Mouse (Mus musculus) left cerebral cortex, postnatal 10 days (tissue): Measurements from ENCODE around the gene Ern2. TPM values are rescaled to one million over a fixed set of nuclear protein-coding genes. Genes with fewer than 3 reads are reported as not detected.

Experiments
- DNase-seq, 2 experiments: peaks; one replicate each; pipeline ENCODE4 v3.0.0; 2021 to 2022; ENCODE audit warnings: low spot score in 2 of 2, mixed read lengths in 1 of 2; ENCODE audit errors: extremely low spot score in 1 of 2
- intact Hi-C: fragments of 180-260 bp; cut with DNase I; formaldehyde crosslinking; loops from one replicate; pipeline ENCODE4 v1.15.1; 2025
- total RNA-seq, 2 experiments: library from RNA; stranded (reverse); gene quantifications; 2 replicates each; pipeline ENCODE4 v1.2.3; 2021

The Ern2 gene
- total RNA-seq = 1 to 10 TPM in 1 of 2 experiments, under 1 TPM in 1; 0.92 to 1.1 TPM

GRCm38 (mm10) chr7:122186043-122186442 lies at the start of gene Ern2:
Ern2 (minus strand) TSS chr7:122186207.
- DNase-seq = no peak
- intact Hi-C loops = no loop called here

- no peak for DNase-seq
- intact Hi-C loops = no loop called here
These were observed 44.9 kb upstream of the Ern2 start for GRCm38 (mm10) chr7:122230866-122231265.

DNA sequence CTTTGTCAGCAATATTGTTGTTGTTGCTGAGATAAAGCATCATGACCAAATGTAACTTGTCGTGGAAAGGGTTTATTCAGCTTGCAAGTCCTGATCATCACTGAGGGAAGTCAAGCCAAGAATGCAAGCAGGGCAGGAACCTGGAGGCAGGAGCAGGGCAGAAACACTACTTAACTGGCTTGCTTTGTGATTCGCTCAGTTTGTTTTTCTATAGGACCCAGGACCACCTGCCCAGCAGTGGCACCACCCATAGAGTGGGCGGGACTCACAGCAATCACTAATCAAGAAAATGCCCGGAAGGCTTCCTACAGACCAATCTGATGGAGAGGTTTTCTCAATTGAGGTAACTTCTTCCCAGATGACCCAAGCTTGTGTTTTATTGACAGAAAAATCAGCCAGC lies 43.9 kb upstream of the Ern2 start:
- intact Hi-C loops = no loop called here
- DNase-seq = no peak

- DNase-seq = no peak
- intact Hi-C loops = no loop called here
These were observed 43.3 kb upstream of the Ern2 start for GRCm38 (mm10) chr7:122229306-122229705.

- intact Hi-C loops = no loop called here
- no peak for DNase-seq
These were observed 40.7 kb upstream of the Ern2 start for GRCm38 (mm10) chr7:122226744-122227143.

GRCm38 (mm10) chr7:122226020-122226742 lies 40.2 kb upstream of the Ern2 start:
- no peak for DNase-seq
- intact Hi-C loops = no loop called here

- peak in 1 of 2 experiments; percentile 62 for DNase-seq
These were observed 33.4 kb upstream of the Ern2 start, which contains the start of gene Chp2 for GRCm38 (mm10) chr7:122219315-122219801. Chp2 (plus strand) TSS chr7:122219496.

DNA sequence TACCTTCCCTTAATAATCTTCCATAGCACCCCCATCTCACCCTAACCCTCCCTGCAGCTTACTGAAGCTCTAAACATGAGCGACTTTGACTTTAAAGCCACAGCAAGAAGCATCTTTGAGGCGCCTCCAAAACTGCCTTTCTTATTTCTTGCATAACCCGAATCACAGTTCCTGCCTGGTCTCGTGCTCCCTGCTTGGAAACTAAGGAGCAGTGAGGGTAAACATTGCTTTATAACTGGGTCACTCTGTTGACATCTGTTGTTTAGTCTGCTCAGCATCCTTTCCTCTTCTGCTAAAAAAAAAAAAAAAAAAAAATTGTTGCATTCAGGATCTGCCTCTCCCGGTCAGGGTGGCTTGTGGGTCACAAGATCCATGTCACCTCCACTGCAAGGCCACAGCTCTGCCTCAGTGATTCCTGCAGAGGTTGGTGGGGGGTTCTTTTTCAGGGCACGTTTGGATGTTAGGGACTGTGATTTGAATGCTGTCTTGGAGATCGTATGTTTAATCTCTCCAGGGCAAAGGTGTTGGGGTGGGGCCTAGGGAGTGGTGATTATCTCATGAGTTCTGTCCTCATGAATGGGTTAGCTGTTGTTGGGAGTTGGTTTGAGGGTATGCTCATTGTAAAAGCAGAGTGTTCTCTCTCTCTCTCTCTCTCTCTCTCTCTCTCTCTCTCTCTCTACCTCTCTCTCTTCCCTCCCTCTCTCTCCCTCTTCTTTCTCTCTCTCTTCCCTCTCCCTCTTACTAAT lies 22.4 kb upstream of the Ern2 start:
- intact Hi-C loops = no loop called here
- DNase-seq = peak in 1 of 2 experiments; percentile 40

More at GRCm38 (mm10) chr7:122219315-122219801, 33.4 kb upstream of the Ern2 start, which contains the start of gene Chp2:
- intact Hi-C loops = no loop called here

- no peak for DNase-seq
- intact Hi-C loops = no loop called here
These were observed 20.1 kb upstream of the Ern2 start for GRCm38 (mm10) chr7:122206121-122206520.

- DNase-seq = no peak
- intact Hi-C loops = no loop called here
These were observed 17.9 kb upstream of the Ern2 start for GRCm38 (mm10) chr7:122203936-122204335.

DNA sequence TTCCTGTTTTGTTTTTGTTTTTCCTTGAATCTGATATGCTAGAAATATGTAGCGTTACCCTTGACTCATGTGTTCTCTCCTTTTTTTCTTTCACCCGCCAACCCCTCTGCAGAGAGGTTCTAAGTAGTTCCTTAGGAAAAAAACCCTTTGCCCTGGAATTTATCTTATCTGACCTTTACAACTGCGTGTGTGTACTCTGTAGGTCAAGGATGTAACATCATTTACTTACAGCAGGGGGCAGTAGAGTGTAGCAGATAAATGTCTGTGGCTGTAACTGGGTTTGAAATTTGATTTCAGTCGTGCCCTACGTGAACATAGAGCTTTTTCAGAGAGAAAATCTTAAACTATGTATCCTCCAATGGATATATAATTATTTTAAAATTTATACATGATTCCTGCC lies 13.3 kb upstream of the Ern2 start:
- intact Hi-C loops = loop anchor here (2.0 to 5.0 kb wide), 2 partner anchors 43 to 260 kb away; no protein-coding TSS in a partner anchor
- DNase-seq = peak in 1 of 2 experiments; percentile 57

GRCm38 (mm10) chr7:122197306-122197705 lies 11.3 kb upstream of the Ern2 start:
- intact Hi-C loops = loop anchor here (5.0 kb wide), 1 partner anchor 45 kb away; no protein-coding TSS in a partner anchor
- DNase-seq = peak; percentile 17 to 39

DNA sequence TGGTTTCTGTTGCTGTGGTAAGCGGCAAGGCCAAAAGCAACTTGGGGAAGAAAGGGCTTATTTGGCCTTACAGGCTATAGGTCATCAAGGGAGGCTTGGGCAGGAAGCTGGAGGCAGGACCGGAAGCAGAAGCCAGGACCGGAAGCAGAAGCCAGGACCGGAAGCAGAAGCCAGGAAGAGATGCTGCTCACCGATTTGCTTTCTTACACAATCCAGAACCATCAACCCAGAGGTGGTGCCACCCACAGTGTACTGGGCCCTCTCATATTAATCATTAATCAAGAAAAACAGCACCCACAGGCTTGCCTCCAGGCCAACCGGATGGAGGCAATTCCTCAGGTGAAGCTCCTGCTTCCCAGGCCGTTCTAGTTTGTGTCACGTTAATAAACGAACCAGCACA lies 10.8 kb upstream of the Ern2 start:
- intact Hi-C loops = loop anchor here (5.0 kb wide), 1 partner anchor 46 kb away; no protein-coding TSS in a partner anchor

DNA sequence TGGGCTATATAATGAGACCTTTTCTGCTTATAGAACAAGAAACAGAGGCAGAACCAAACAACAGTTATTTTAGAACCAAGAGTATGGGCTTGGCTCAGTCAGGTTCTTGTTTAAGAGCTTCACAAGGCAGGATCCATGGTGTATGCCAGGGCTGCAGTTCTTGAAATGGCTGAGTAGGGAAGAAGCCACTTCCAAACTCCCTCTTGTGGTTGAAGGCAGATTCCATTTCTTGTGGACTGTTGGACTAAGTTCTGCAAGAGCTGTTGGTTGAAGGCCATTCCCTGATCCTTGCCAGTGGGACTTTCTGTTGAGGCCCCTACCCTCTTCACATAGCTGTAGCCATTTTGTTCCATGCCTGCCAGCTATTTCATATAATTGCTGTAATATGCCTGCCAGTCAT lies 7.9 kb upstream of the Ern2 start:
- intact Hi-C loops = no loop called here
- no peak for DNase-seq

More for the DNA sequence above, 10.8 kb upstream of the Ern2 start:
- no peak for DNase-seq

- no peak for DNase-seq
- intact Hi-C loops = no loop called here
These were observed 5.1 kb upstream of the Ern2 start for GRCm38 (mm10) chr7:122191097-122191496.

- intact Hi-C loops = no loop called here
These were observed 3.5 kb upstream of the Ern2 start for GRCm38 (mm10) chr7:122189484-122189883.

DNA sequence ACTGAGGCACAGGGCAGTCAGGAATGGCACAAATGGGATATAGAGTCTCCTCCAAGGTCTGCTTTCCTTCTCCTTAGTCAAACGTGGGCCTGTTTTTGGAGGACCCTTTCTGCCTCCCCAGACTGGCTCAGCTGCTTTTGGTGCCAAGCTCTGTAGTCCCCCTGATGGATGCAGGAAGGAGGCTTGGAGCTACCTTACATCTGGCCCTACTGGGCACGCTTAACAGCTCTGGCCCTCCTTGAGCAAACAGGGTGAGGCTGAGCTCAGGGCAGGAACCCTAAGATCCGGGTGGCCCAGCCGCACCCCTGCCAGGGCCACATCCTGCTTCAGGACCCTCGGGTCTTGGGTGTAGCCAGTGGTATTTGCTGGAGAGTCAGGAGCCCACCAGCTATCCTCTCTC lies 1.4 kb downstream of the Ern2 start:
- no peak for DNase-seq
- intact Hi-C loops = no loop called here

More at GRCm38 (mm10) chr7:122189484-122189883, 3.5 kb upstream of the Ern2 start:
- peak in 1 of 2 experiments; percentile 49 for DNase-seq

DNA sequence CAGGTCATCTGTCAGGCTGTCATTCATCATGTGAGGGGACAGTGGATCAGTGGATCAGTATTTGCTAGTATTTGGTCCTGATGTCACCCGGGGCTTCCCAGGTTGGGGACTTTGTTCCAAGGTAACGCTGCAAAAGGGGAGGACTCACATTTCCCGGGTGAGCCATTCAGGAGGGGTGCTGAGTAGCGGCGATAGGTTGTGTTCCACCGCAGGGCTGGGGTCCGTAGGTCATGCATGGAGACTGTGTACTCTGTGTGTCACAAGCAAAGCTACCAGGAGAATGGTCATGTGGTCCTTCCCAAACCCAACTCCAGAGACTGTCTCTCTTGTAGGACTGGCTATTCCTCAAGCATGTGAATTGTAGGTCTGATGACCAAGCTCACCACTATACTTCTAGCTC lies 5.3 kb downstream of the Ern2 start:
- DNase-seq = no peak
- intact Hi-C loops = no loop called here

- intact Hi-C loops = no loop called here
- DNase-seq = no peak
These were observed 14.4 kb downstream of the Ern2 start for GRCm38 (mm10) chr7:122171613-122172012.

DNA sequence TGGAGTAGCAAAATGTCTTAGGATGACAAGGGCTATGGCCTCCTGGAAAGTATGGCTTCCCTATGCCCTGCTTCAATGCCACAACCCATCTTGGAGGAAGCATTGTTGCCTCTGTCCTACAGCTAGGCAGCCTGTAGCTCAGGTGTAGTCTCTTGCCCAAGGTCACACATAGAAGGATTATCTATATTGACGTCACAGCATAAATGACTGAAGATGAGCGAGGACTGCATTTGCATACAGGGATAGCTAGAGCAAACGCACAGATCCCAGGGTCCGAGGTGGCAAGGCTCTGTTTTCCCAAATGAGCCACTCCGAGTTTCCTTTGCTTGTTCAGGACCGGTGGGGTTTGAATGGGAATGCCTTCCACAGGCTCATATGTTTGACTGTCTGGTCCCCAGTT lies 15.3 kb downstream of the Ern2 start:
- intact Hi-C loops = no loop called here
- no peak for DNase-seq
